Mouse (Mus musculus): ENCODE data around the gene Meioc. TPM values are rescaled to one million over a fixed set of nuclear protein-coding genes. Genes with fewer than 3 reads are reported as not detected.
A peak's percentile ranks its signal among the peaks of the same experiment; 100 is the strongest.
"Not testable (repeated sequence)": the region's sequence is repeated elsewhere in the genome, so short reads cannot be mapped to it uniquely, and the experiment has no call there.

The Meioc gene
- polyA plus RNA-seq, 1 experiment from 2014 or later, result 0.55 TPM

- peaks cover 8% of the 10 kb centered on the region for H3K4me1 ChIP-seq
- no peaks in the 10 kb centered on the region for H3K9me3 ChIP-seq
- H3K27ac ChIP-seq, result no peak overlapping the region
- H3K4me2 ChIP-seq, result no peak overlapping the region
- 88% methylated on average over 7 of the region's 7 CpGs for WGBS
- no peak overlapping the region for H3K9ac ChIP-seq
- no peak for ATAC-seq (ENCODE audit: insufficient read depth, low FRiP score, low read depth)
- H3K4me3 ChIP-seq (replicated peaks), result no peak overlapping the region
- H3K36me3 ChIP-seq, result no peaks in the 10 kb centered on the region
- no peaks in the 10 kb centered on the region for H3K27me3 ChIP-seq (replicated peaks)
Observed at GRCm38 (mm10) chr11:102695289-102695688, 31.8 kb downstream of the Meioc start.

GRCm38 (mm10) chr11:102697338-102698017 lies 34.0 kb downstream of the Meioc start, which contains the start of gene Ccdc43:
Gene Ccdc43, minus strand, starts transcription at chr11:102697782.
- Histone ChIP-seq H3K9ac (peak within 1 kb of the TSS; percentile 61), H3K27ac (peak within 1 kb of the TSS; percentile 42; the same call in 1 of the 2 replicates)
- under 1% methylated on average over 49 of the region's 49 CpGs for WGBS

GRCm38 (mm10) chr11:102698018-102698476 lies 34.5 kb downstream of the Meioc start:
- H3K4me3 ChIP-seq (replicated peaks), result peak overlapping the region; percentile 65
- WGBS, result 16% methylated on average over 9 of the region's 9 CpGs
- H3K9me3 ChIP-seq, result no peaks in the 10 kb centered on the region
- H3K27ac ChIP-seq, result peak overlapping the region; percentile 42; the same call in 1 of the 2 replicates
- no peak for ATAC-seq (ENCODE audit: insufficient read depth, low FRiP score, low read depth)
- peak overlapping the region; percentile 74 for H3K4me2 ChIP-seq
- H3K36me3 ChIP-seq, result no peaks in the 10 kb centered on the region
- peak overlapping the region; percentile 61 for H3K9ac ChIP-seq
- no peaks in the 10 kb centered on the region for H3K27me3 ChIP-seq (replicated peaks)
- H3K4me1 ChIP-seq, result peaks cover 8% of the 10 kb centered on the region

More at GRCm38 (mm10) chr11:102697338-102698017, 34.0 kb downstream of the Meioc start, which contains the start of gene Ccdc43:
- Histone ChIP-seq H3K36me3 (no peaks in the 10 kb centered on the region), H3K9me3 (no peaks in the 10 kb centered on the region), H3K4me3 (replicated peaks) (peak within 1 kb of the TSS; percentile 65), H3K27me3 (replicated peaks) (no peaks in the 10 kb centered on the region), H3K4me2 (peak within 1 kb of the TSS; percentile 74), H3K4me1 (peaks cover 8% of the 10 kb centered on the region)
- ATAC-seq (ENCODE audit: insufficient read depth, low FRiP score, low read depth), result peak; percentile 94

GRCm38 (mm10) chr11:102702206-102702605 lies 38.7 kb downstream of the Meioc start:
- H3K4me2 ChIP-seq; H3K9me3 ChIP-seq; H3K9ac ChIP-seq; H3K36me3 ChIP-seq; H3K27me3 ChIP-seq (replicated peaks); ATAC-seq (ENCODE audit: insufficient read depth, low FRiP score, low read depth); H3K4me3 ChIP-seq (replicated peaks); H3K4me1 ChIP-seq; H3K27ac ChIP-seq: not testable (repeated sequence)
- WGBS, result 84% methylated on average over 6 of the region's 6 CpGs

GRCm38 (mm10) chr11:102712411-102712810 lies 48.9 kb downstream of the Meioc start:
- H3K4me2 ChIP-seq, result no peak overlapping the region

GRCm38 (mm10) chr11:102714578-102714977 lies 51.1 kb downstream of the Meioc start:
- H3K9ac ChIP-seq; H3K27me3 ChIP-seq (replicated peaks); H3K9me3 ChIP-seq; H3K4me1 ChIP-seq; ATAC-seq (ENCODE audit: insufficient read depth, low FRiP score, low read depth); H3K4me2 ChIP-seq; H3K4me3 ChIP-seq (replicated peaks); H3K36me3 ChIP-seq; H3K27ac ChIP-seq: not testable (repeated sequence)
- WGBS, result 82% methylated on average over 2 of the region's 2 CpGs

More at GRCm38 (mm10) chr11:102712411-102712810, 48.9 kb downstream of the Meioc start:
- Histone ChIP-seq H3K4me1 (no peaks in the 10 kb centered on the region), H3K36me3 (no peaks in the 10 kb centered on the region), H3K27ac (no peak overlapping the region), H3K27me3 (replicated peaks) (no peaks in the 10 kb centered on the region), H3K4me3 (replicated peaks) (no peak overlapping the region), H3K9ac (no peak overlapping the region), H3K9me3 (no peaks in the 10 kb centered on the region)
- no peak for ATAC-seq (ENCODE audit: insufficient read depth, low FRiP score, low read depth)
- WGBS, result 89% methylated on average over 4 of the region's 4 CpGs

- Histone ChIP-seq H3K4me2 (no peak overlapping the region), H3K4me3 (replicated peaks) (no peak overlapping the region), H3K9me3 (no peaks in the 10 kb centered on the region), H3K36me3 (no peaks in the 10 kb centered on the region), H3K9ac (no peak overlapping the region), H3K4me1 (no peaks in the 10 kb centered on the region), H3K27ac (no peak overlapping the region), H3K27me3 (replicated peaks) (no peaks in the 10 kb centered on the region)
- ATAC-seq (ENCODE audit: insufficient read depth, low FRiP score, low read depth), result no peak
- WGBS, result 77% methylated on average over 7 of the region's 7 CpGs
Observed at GRCm38 (mm10) chr11:102716135-102716534, 52.6 kb downstream of the Meioc start.

GRCm38 (mm10) chr11:102725574-102725973 lies 62.1 kb downstream of the Meioc start:
- Histone ChIP-seq H3K4me3 (replicated peaks) (no peak overlapping the region), H3K36me3 (no peaks in the 10 kb centered on the region), H3K4me1 (no peaks in the 10 kb centered on the region), H3K9ac (no peak overlapping the region), H3K27me3 (replicated peaks) (no peaks in the 10 kb centered on the region), H3K4me2 (no peak overlapping the region), H3K27ac (no peak overlapping the region), H3K9me3 (no peaks in the 10 kb centered on the region)
- WGBS, result 43% methylated on average over 3 of the region's 3 CpGs
- no peak for ATAC-seq (ENCODE audit: insufficient read depth, low FRiP score, low read depth)

- no peaks in the 10 kb centered on the region for H3K9me3 ChIP-seq
- no peaks in the 10 kb centered on the region for H3K4me1 ChIP-seq
- no peak for ATAC-seq (ENCODE audit: insufficient read depth, low FRiP score, low read depth)
- H3K36me3 ChIP-seq, result no peaks in the 10 kb centered on the region
- no peak overlapping the region for H3K27ac ChIP-seq
- no peaks in the 10 kb centered on the region for H3K27me3 ChIP-seq (replicated peaks)
- H3K4me2 ChIP-seq, result no peak overlapping the region
- 33% methylated on average over 7 of the region's 7 CpGs for WGBS
- no peak overlapping the region for H3K4me3 ChIP-seq (replicated peaks)
- H3K9ac ChIP-seq, result no peak overlapping the region
Observed at GRCm38 (mm10) chr11:102728614-102729013, 65.1 kb downstream of the Meioc start.

- Histone ChIP-seq H3K4me1 (no peaks in the 10 kb centered on the region), H3K27me3 (replicated peaks) (no peaks in the 10 kb centered on the region), H3K4me2 (no peak overlapping the region), H3K9ac (no peak overlapping the region), H3K36me3 (no peaks in the 10 kb centered on the region), H3K4me3 (replicated peaks) (no peak overlapping the region), H3K9me3 (no peaks in the 10 kb centered on the region), H3K27ac (no peak overlapping the region)
- WGBS, result 76% methylated on average over 3 of the region's 3 CpGs
- ATAC-seq (ENCODE audit: insufficient read depth, low FRiP score, low read depth), result no peak
Observed at GRCm38 (mm10) chr11:102729835-102730234, 66.3 kb downstream of the Meioc start.

- Histone ChIP-seq H3K27ac (no peak overlapping the region), H3K9me3 (no peaks in the 10 kb centered on the region), H3K9ac (no peak overlapping the region), H3K4me1 (no peaks in the 10 kb centered on the region), H3K4me3 (replicated peaks) (no peak overlapping the region), H3K27me3 (replicated peaks) (no peaks in the 10 kb centered on the region), H3K4me2 (no peak overlapping the region), H3K36me3 (no peaks in the 10 kb centered on the region)
- no peak for ATAC-seq (ENCODE audit: insufficient read depth, low FRiP score, low read depth)
- 72% methylated on average over 6 of the region's 6 CpGs for WGBS
Observed at GRCm38 (mm10) chr11:102731366-102731765, 67.8 kb downstream of the Meioc start.
